Mouse (Mus musculus): ENCODE data around the gene Prmt3.

Gene Prmt3

DNA sequence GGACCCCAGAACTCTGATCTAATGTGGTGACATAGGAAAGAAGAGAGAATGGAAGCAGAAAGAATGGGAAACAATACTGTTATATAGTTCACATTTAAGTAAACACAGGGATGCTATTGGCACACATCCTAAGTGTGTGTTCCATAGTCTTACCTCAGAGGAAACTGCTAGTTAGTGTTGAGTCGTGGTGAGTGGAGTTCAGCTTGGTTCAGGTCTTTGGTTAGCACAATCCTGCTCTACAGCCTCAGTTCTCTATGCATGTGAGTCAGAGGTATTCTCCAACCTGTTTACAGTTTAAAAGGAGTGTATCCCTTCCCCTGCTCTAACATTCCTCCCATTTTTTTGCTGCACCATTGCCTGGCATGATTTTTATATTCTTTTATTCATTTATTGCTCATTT, 19.0 kb downstream of the Prmt3 start:
- no peak for DNase-seq (ENCODE audit: low read depth)

- no peak for DNase-seq (ENCODE audit: low read depth)
These were observed 25.4 kb downstream of the Prmt3 start for GRCm38 (mm10) chr7:49803511-49803910.

DNA sequence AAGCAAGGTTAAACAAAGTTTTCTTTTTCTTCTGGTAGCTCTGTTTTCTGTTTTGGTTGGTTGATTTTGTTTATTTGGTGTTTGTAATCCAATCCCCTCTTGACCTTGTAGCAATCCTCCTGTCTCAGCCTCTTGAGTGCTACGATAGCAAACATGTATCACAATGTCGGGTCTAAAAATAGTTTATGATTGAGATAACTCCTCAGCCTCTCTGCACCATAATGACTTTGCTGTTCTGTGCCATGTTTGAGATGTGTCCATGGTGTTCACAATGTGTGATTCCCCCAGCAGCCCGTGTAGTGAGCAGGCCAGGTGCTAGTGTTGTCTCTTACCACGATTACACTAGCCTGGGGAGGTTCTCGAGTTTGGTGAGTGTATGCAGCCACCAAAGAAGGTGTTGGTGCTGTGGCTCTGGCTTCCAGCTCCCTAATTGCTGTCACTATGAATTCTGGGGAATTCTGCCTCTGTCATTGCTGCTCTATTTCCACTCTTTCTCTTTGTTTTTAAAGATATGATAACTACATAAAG, 26.6 kb downstream of the Prmt3 start:
- no peak for DNase-seq (ENCODE audit: low read depth)

DNA sequence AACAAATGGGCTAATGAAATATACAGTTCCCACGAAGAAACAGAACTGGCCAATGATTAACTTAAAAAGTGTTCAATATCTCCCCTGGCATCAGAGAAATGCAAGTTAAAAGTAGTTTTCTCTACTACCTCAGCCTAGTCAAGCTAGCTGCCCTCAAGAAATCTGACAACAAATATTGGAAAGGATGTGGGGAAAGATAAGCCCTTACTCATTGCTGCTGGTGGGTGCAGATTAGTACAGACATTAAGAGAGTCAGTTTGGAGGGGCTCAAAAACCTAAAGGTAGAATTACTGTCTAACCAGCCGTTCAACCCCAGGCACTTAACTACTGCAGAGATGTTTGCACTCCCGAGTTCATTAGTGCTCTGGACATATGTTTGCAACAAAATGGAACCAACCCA, 27.5 kb downstream of the Prmt3 start:
- no peak for DNase-seq (ENCODE audit: low read depth)

DNA sequence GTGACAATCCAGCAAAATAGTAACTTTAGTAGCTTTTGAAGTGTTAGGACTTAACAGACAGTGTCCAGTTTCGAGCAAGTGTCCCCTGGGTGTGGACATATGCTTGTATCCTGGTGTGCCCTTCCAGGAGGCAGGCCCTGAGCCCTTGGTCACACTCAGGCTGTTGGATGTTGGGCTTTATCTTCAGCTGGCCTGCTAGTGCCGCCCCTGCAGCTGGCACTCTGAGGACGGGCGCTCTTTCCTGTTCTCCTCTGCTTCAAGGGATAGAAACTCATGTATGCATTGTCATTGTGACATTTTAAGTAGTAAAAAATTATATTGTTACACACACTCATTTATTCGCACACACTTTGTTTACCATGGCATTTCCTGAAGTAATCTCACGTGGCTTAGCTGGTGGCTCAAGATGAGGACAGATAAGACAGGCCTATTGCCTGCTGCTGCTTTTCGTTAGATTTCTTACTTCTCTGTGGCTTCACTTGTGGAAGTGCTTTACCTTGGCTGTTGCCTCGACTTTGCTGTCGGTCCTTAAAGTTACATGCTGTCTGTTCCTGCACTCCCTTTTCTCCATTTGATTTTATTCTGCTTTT, 29.0 kb downstream of the Prmt3 start:
- DNase-seq (ENCODE audit: low read depth), result no peak

GRCm38 (mm10) chr7:49807846-49808622, 29.9 kb downstream of the Prmt3 start:
- no peak for DNase-seq (ENCODE audit: low read depth)

DNA sequence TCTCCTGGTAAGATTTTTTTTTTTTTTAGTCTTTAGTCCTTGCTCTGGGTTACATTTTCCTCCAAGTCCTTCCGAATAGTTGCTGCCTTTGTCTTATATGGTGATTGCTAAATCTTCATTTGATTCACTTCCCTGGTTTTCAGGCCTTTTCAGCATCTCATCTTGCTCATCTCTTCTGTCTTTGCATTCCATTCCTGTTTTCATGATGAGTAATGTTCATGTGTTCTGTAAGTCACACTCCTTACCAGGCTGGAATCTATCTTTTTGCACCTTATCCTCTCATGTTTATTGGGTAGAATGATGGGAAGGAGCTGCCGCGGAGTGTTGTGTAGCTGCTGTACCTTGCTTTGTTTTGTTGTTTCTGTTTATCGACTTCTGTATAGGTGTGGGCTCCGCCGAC, 31.0 kb downstream of the Prmt3 start:
- DNase-seq (ENCODE audit: low read depth), result no peak

GRCm38 (mm10) chr7:49809562-49809961, 31.4 kb downstream of the Prmt3 start:
- DNase-seq (ENCODE audit: low read depth), result no peak

GRCm38 (mm10) chr7:49811346-49811745, 33.2 kb downstream of the Prmt3 start:
- DNase-seq (ENCODE audit: low read depth), result no peak

DNA sequence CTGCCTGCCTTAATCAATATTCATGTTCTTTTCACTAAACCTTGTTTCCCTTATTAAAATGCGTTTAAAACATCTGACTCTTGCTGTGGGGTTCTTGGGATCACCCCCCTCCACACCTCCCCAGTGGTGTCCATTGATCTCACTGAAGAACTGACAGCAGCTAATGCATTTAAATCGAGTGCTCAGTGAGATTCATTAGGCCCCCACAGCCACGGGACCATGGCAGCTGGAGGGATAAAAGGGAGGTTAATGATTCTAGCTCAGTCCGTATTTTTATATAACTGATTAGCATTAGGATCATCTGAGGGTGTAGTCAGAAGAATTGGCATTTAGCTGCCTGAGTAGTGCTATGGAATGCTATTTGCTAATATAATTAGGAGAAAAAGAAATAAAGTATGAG, 41.2 kb downstream of the Prmt3 start:
- DNase-seq (ENCODE audit: low read depth), result no peak

DNA sequence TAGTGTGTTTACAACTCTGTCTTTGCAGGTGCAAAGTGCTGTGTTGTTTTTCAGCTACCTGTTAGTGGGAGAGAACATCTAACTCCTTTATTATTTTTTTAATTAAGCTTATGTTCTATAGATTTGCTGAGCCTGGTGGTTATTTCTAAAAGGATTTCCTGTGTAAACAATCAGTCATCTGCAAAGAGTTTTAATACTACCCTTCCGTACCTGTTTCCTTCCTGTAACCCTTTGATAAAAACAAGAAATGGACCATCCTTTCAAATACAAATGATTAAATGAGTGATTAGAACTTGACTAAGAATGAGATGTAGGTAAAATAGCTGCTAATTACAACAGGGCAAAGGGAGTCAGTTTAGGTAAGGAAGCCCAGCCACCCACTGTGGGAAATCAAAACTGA, 43.2 kb downstream of the Prmt3 start:
- no peak for DNase-seq (ENCODE audit: low read depth)

DNA sequence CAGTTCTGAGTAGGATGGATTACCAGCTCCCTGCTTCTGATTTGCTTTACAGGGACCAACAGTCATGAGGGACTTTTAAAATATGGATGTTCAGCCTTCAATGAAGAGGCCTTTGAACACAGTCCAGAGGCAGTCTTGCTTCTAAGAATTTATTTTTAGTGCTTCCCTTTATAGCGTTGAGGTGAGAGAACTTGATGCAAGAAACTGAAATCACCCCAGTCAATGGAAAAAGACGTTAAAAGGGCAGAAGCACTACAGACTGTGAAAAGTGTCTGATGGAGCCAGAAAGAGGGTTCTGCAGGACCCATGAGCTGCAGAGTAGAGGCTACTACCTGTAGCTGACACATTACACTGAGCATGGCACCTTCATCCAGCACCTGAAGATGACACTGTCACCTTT, 43.9 kb downstream of the Prmt3 start:
- no peak for DNase-seq (ENCODE audit: low read depth)

DNA sequence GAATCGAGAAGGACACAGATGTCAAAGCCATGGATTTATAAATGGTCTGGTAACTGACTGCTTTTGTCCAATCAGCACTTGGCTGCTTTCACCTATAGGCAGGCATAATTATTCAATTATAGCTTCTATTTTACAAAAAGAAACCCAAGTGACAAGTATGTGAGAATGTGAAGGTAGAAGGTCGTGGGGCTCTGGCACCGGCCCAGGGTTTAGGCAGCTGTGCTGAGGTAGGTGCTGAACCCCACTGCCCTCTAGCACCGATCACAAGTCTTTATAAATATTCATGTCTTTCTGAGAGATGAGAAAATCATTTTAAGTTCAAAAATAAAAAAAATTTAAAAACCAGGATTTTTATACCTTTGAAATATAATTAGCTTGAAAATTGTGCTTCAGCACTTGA, 45.4 kb downstream of the Prmt3 start:
- DNase-seq (ENCODE audit: low read depth), result no peak

- no peak for DNase-seq (ENCODE audit: low read depth)
These were observed 45.9 kb downstream of the Prmt3 start for GRCm38 (mm10) chr7:49824043-49824442.

DNA sequence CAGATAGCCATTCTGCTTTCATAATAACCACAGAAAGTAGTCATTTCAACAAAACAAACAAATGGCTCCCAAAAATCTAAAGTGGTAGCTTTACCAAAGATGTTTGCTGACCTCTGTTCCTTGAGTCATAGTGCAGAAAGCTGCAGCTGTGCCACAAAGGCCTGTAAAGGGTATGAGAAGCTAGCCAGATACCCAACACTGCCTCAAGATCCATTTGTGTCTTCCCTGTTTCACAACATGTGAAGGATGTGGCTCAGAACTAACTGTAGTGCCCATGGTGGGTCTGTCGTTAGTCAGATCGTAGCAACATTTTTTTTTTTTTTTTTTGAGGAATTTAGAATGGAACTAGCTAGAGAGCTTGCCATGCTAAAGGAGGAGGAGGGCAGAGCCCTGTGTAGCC, 46.4 kb downstream of the Prmt3 start:
- no peak for DNase-seq (ENCODE audit: low read depth)

- DNase-seq (ENCODE audit: low read depth), result no peak
These were observed 47.3 kb downstream of the Prmt3 start for GRCm38 (mm10) chr7:49825492-49825891.

DNA sequence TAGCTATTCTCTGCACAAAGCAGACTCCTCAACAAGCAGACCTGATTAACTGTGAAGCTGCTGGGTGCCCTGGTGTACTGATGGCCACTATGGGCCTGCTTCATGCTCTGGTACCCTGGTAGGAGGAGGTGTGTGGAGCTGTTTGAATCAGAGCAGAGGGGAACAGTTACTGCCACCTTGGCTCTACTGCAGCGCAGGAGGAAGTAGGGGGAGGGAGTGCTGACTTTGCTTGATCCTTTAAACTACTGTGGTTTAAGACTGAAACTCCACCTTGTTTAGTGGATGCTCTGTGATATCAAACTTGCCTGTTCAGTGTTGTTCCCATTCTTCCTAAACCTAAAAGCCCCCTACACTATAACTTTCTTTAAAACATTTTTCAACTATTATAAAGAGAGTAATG, 49.8 kb downstream of the Prmt3 start:
- no peak for DNase-seq (ENCODE audit: low read depth)

GRCm38 (mm10) chr7:49842366-49843282, 64.5 kb downstream of the Prmt3 start:
- no peak for DNase-seq (ENCODE audit: low read depth)

GRCm38 (mm10) chr7:49843304-49843933, 65.3 kb downstream of the Prmt3 start:
- DNase-seq (ENCODE audit: low read depth), result no peak

DNA sequence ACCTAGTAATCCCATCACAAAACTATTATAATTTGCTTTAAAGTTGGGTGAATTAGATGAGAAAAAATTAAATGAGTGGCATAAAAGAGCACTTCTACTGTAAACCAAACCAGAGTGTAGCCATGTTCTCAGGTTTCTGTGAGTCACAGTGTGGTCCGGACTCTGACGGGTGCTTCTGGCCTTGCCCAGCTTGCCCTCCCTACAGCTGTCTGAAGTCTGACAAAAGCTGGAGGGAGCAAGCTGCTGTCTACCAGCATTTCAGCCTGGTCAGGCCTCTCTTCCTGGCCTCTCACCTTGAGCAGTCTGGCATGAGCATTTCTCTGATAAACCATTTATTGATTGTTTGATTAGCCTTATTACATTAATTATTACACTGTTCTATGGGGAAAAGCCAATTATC, 69.8 kb downstream of the Prmt3 start:
- no peak for DNase-seq (ENCODE audit: low read depth)

DNA sequence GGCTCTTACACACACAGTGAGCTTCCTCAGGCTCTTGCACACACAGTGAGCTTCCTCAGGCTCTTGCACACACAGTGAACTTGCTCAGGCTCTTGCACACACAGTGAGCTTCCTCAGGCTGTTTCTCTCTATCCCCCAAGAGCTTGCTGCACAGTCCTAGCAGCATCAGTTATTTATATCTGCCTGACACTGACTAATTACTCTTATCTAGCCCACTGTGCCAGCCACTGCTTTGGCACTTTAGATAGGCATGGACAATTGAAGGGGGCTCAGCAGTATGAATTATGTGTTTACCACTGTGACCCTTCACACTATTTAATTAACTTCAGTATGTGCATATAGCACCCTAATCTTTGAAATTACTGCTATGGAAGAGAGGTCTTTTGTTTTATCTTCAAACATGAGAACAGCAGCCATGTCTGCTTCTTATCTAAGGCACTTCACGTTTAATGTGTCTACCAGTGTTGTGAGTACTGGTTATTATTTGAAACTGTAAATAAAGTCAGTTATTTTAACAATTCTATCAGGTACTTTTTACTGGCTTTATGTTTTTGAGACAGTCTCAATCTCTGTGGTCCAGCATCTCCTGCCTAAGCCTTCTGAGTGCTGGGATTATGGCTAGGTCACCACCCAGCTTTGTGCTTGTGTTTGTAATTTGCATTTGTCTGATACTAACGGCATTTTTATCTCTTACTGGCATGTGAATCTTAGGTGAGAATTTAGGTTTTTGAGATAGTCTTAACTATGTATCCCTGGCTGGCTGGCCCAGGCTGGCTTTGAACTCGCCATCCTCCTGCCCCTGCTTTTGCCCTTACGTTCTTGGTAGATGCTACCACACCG, 75.4 kb downstream of the Prmt3 start:
- no peak for DNase-seq (ENCODE audit: low read depth)
